ENCODE assay signal across 16 mouse cellular contexts in the genomic region with DNA sequence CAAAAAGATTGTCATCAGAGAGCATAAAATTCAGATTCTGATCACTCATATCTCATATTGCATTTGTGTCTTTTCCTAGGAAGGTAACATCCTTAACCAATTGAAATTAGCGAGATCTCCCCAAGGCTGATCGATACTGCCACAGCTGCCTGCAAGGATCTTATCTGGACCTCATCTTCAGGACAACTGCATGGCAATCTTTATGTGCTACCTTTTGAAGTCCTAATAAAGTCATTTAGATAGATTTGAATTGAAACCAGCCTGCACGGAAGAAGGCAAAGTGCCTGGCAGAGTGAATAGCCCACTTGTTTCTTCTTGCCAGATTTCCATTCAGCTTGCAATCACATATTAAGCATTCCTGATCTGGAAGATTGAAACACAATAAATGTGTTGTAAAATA.
"Had no signal": no experiment of that assay in that cellular context is flagged by ENCODE, and none has a peak within 500 bp of the region (broad histone marks: within the 10 kb centered on the region; RNA-seq: fewer than 3 reads in every experiment).

No protein-coding gene starts in this region.

- H3K4me1 ChIP-seq: kidney, embryonic 15.5 days; liver, embryonic 13.5 days; midbrain, embryonic 13.5 days; neural tube, embryonic 13.5 days had no signal

- H3K9ac ChIP-seq: kidney, embryonic 15.5 days; liver, embryonic 13.5 days; midbrain, embryonic 13.5 days; neural tube, embryonic 13.5 days had no signal

- ATAC-seq: midbrain, embryonic 13.5 days; midbrain, embryonic 16.5 days had no signal

- H3K4me2 ChIP-seq: kidney, embryonic 15.5 days; liver, embryonic 13.5 days; midbrain, embryonic 13.5 days; neural tube, embryonic 13.5 days had no signal

- H3K9me3 ChIP-seq: kidney, embryonic 15.5 days; liver, embryonic 13.5 days; midbrain, embryonic 13.5 days; neural tube, embryonic 13.5 days had no signal

- H3K36me3 ChIP-seq: kidney, embryonic 15.5 days; liver, embryonic 13.5 days; midbrain, embryonic 13.5 days; neural tube, embryonic 13.5 days had no signal

- H3K27ac ChIP-seq: kidney, embryonic 15.5 days; left cerebral cortex, adult 2 months; liver, embryonic 13.5 days; midbrain, embryonic 13.5 days; neural tube, embryonic 13.5 days had no signal

- H3K4me3 ChIP-seq: kidney, embryonic 15.5 days; left cerebral cortex, adult 2 months; liver, embryonic 13.5 days; midbrain, embryonic 13.5 days; myocyte; neural tube, embryonic 13.5 days had no signal

- H3K27me3 ChIP-seq: kidney, embryonic 15.5 days; liver, embryonic 13.5 days; midbrain, embryonic 13.5 days; neural tube, embryonic 13.5 days had no signal

- DNase-seq: kidney, adult 8-10 months; kidney, postnatal 10 days; kidney, postnatal 36 days; layer of hippocampus, postnatal 36 days; liver, embryonic 13.5 days; lung, adult 2 months; lung, postnatal 14 days; lung, postnatal 4 days; retina, postnatal 1 day; thymus, postnatal 25 days had no signal
